Mouse (Mus musculus) heart, postnatal 14 days (tissue): ENCODE measurements around the gene Soga3. TPM values are rescaled to one million over a fixed set of nuclear protein-coding genes. Genes with fewer than 3 reads are reported as not detected.

Source experiments
- DNase-seq, 2 experiments: peaks; one replicate each; pipeline ENCODE4 v3.0.0; 2021 to 2022
- intact Hi-C: fragments of 180-260 bp; cut with DNase I; formaldehyde crosslinking; loops from one replicate; pipeline ENCODE4 v1.15.1; 2025
- total RNA-seq, 2 experiments: library from RNA; stranded (reverse); gene quantifications; 2 replicates each; pipeline ENCODE4 v1.2.3; 2021

Gene Soga3
- total RNA-seq, 2 experiments from 2014 or later, result not detected

- no peak for DNase-seq
- intact Hi-C loops, result loop anchor here (10.0 kb wide), 1 partner anchor 96 kb away; no protein-coding TSS in a partner anchor
Measured at GRCm38 (mm10) chr10:29200609-29201008, 57.0 kb downstream of the Soga3 start.

- peak in 1 of 2 experiments; percentile 15 for DNase-seq
- intact Hi-C loops, result loop anchor here (10.0 kb wide), 1 partner anchor 102 kb away; no protein-coding TSS in a partner anchor
Measured at GRCm38 (mm10) chr10:29206730-29207129, 63.1 kb downstream of the Soga3 start.

GRCm38 (mm10) chr10:29208735-29209134 is 65.1 kb downstream of the Soga3 start:
- intact Hi-C loops, result loop anchor here (10.0 kb wide), 1 partner anchor 104 kb away; no protein-coding TSS in a partner anchor
- no peak for DNase-seq

GRCm38 (mm10) chr10:29211453-29211852 is 67.8 kb downstream of the Soga3 start, which contains the start of gene 9330159F19Rik:
Gene 9330159F19Rik, plus strand, starts transcription at chr10:29211606.
- intact Hi-C loops, result no loop called here
- peak in 1 of 2 experiments; percentile 5 for DNase-seq

GRCm38 (mm10) chr10:29213534-29214100 is 70.0 kb downstream of the Soga3 start:
- no peak for DNase-seq
- intact Hi-C loops, result no loop called here

GRCm38 (mm10) chr10:29216957-29217356 is 73.3 kb downstream of the Soga3 start:
- intact Hi-C loops, result no loop called here
- no peak for DNase-seq

GRCm38 (mm10) chr10:29217451-29217850 is 73.8 kb downstream of the Soga3 start:
- DNase-seq, result no peak

GRCm38 (mm10) chr10:29225329-29225728 is 81.7 kb downstream of the Soga3 start:
- intact Hi-C loops, result no loop called here

More at GRCm38 (mm10) chr10:29217451-29217850, 73.8 kb downstream of the Soga3 start:
- intact Hi-C loops, result no loop called here

GRCm38 (mm10) chr10:29231208-29231607 is 87.6 kb downstream of the Soga3 start:
- intact Hi-C loops, result no loop called here
- DNase-seq, result no peak

More at GRCm38 (mm10) chr10:29225329-29225728, 81.7 kb downstream of the Soga3 start:
- no peak for DNase-seq

Other genes starting within 250 kb of the Soga3 start
- gene 2310057J18Rik, start 157.5 kb upstream of the Soga3 start, total RNA-seq, result not detected
- gene Gm49353, start 55.1 kb downstream of the Soga3 start, total RNA-seq, result not detected
- under 1 TPM; 0.07 TPM for gene 9330159F19Rik, start 67.8 kb downstream of the Soga3 start, total RNA-seq
- 10 to 100 TPM; 28.1 to 28.5 TPM for gene Echdc1, start 169.3 kb downstream of the Soga3 start, total RNA-seq
- gene Rnf146, start 218.6 kb downstream of the Soga3 start, total RNA-seq, result 10 to 100 TPM; 53.7 to 59.1 TPM